ENCODE assay signal across 9 mouse cellular contexts in the genomic region with DNA sequence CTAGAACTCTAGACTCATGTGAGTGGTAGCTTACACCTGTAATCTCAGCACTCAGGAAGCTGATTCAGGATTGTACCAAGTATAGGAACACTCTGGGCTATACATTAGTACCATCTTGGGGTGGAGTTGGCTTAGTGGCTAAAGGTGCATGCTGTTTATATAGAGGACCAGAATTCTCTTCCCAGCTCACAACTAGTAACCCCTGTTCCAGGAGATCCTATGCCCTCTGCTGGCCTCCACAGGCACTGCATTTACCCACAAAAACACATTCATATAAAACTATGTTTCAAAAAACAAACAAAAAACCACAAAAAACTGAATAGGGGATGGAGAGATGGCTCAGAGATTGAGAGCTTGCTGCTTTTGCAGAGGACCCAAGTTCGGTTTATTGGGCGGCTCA. TPM values are rescaled to one million over a fixed set of nuclear protein-coding genes. Genes with fewer than 3 reads are reported as not detected.
DNase-seq lines count a peak whose midpoint lies in the region; ATAC-seq and TF ChIP-seq lines count a peak whose summit lies in the region.
"Had no signal": no experiment of that assay in that cellular context is flagged by ENCODE, and none has a peak within 500 bp of the region (broad histone marks: within the 10 kb centered on the region; RNA-seq: fewer than 3 reads in every experiment).

No protein-coding gene starts in this region.

- 40% methylated on average over 2 of the region's 2 CpGs for WGBS in intestine, postnatal 0 days
- WGBS in intestine, embryonic 16.5 days = 50% methylated on average over 2 of the region's 2 CpGs
- WGBS in kidney, postnatal 0 days = 24% methylated on average over 2 of the region's 2 CpGs

- peak; percentile 75 for TF ChIP-seq CTCF in intestine, postnatal 0 days (IDR thresholded peaks at IDR 0.05; ENCODE audit: low read depth)
- TF ChIP-seq CTCF in kidney, postnatal 0 days (IDR thresholded peaks at IDR 0.05; ENCODE audit: low read depth) = peak; percentile 78

- H3K4me1 ChIP-seq in intestine, postnatal 0 days (replicated peaks; ENCODE audit: control insufficient read depth, insufficient read depth, low read length) = no peaks in the 10 kb centered on the region
- H3K4me1 ChIP-seq in intestine, embryonic 16.5 days (ENCODE audit: control insufficient read depth, insufficient read depth, low read length) = no peaks in the 10 kb centered on the region
- no peaks in the 10 kb centered on the region for H3K4me1 ChIP-seq in kidney, postnatal 0 days (replicated peaks; ENCODE audit: insufficient read depth, low read length)

- peak; percentile 65 to 70 for DNase-seq in B cell, adult 2 months
- peak; percentile 78 for DNase-seq in NIH3T3 (ENCODE audit: low read depth)
- DNase-seq in embryo, embryonic 11 days = peak; percentile 42
- DNase-seq in kidney, postnatal 0 days (ENCODE audit: low spot score) = peak; percentile 58
- DNase-seq in natural killer cell, adult 2 months (ENCODE audit: low spot score in 2 of 2) = peak; percentile 3 to 39
- DNase-seq in urinary bladder, postnatal 4 days (ENCODE audit: low spot score in 2 of 2) = no peak

- H3K27ac ChIP-seq in intestine, postnatal 0 days (ENCODE audit: low read depth, low read length) = no peak overlapping the region
- no peak overlapping the region for H3K27ac ChIP-seq in intestine, embryonic 16.5 days (ENCODE audit: low read length)
- H3K27ac ChIP-seq in kidney, postnatal 0 days = no peak overlapping the region

- no peak overlapping the region for H3K4me2 ChIP-seq in intestine, postnatal 0 days (replicated peaks; ENCODE audit: low read depth)
- H3K4me2 ChIP-seq in intestine, embryonic 16.5 days (ENCODE audit: low read depth, low read length) = no peak overlapping the region
- H3K4me2 ChIP-seq in kidney, postnatal 0 days (ENCODE audit: low read length) = no peak overlapping the region
- H3K4me2 ChIP-seq: embryonic facial prominence, embryonic 13.5 days had no signal

- H3K4me3 ChIP-seq in intestine, postnatal 0 days (ENCODE audit: low read depth, low read length) = no peak overlapping the region
- no peak overlapping the region for H3K4me3 ChIP-seq in intestine, embryonic 16.5 days (ENCODE audit: low read length)
- H3K4me3 ChIP-seq in kidney, postnatal 0 days (replicated peaks; ENCODE audit: low read depth, low read length) = no peak overlapping the region
- H3K4me3 ChIP-seq: embryonic facial prominence, embryonic 13.5 days had no signal

- H3K9me3 ChIP-seq in intestine, postnatal 0 days (ENCODE audit: control insufficient read depth) = no peaks in the 10 kb centered on the region
- no peaks in the 10 kb centered on the region for H3K9me3 ChIP-seq in intestine, embryonic 16.5 days (ENCODE audit: control insufficient read depth, low read length)
- H3K9me3 ChIP-seq in kidney, postnatal 0 days (replicated peaks; ENCODE audit: low read length) = no peaks in the 10 kb centered on the region
- H3K9me3 ChIP-seq: embryonic facial prominence, embryonic 13.5 days had no signal

- H3K27me3 ChIP-seq in intestine, postnatal 0 days (replicated peaks; ENCODE audit: control insufficient read depth, insufficient read depth, low read length) = no peaks in the 10 kb centered on the region
- no peaks in the 10 kb centered on the region for H3K27me3 ChIP-seq in intestine, embryonic 16.5 days (replicated peaks; ENCODE audit: control insufficient read depth, insufficient read depth, low read length)
- H3K27me3 ChIP-seq in kidney, postnatal 0 days (ENCODE audit: insufficient read depth, low read length) = no peaks in the 10 kb centered on the region
- H3K27me3 ChIP-seq: embryonic facial prominence, embryonic 13.5 days had no signal

- H3K36me3 ChIP-seq in intestine, postnatal 0 days (ENCODE audit: control insufficient read depth, insufficient read depth) = peaks cover 21% of the 10 kb centered on the region
- H3K36me3 ChIP-seq in intestine, embryonic 16.5 days (ENCODE audit: control insufficient read depth, insufficient read depth, low read length) = peaks cover 11% of the 10 kb centered on the region
- H3K36me3 ChIP-seq in kidney, postnatal 0 days (ENCODE audit: insufficient read depth, low read length) = peaks cover 28% of the 10 kb centered on the region

- no peak; the same call in 1 of the 2 replicates for ATAC-seq in intestine, postnatal 0 days
- no peak for ATAC-seq in intestine, embryonic 16.5 days
- ATAC-seq in kidney, postnatal 0 days (replicated peaks; ENCODE audit: low FRiP score, low read depth) = 0 out of 2 replicates have a peak, but pooled peaks have one; percentile 26

- no peak overlapping the region for H3K9ac ChIP-seq in intestine, postnatal 0 days (ENCODE audit: low read depth, low read length)
- H3K9ac ChIP-seq in intestine, embryonic 16.5 days (ENCODE audit: low read depth, low read length) = no peak overlapping the region
- H3K9ac ChIP-seq in kidney, postnatal 0 days (ENCODE audit: low read depth, low read length) = no peak overlapping the region
- H3K9ac ChIP-seq: embryonic facial prominence, embryonic 13.5 days had no signal

RNA-seq across cellular contexts. Expression of a gene that starts 15.8 kb away (rescaled TPM):
- 0.22 and 0.27 TPM in 2 replicates for polyA plus RNA-seq in intestine, postnatal 0 days (2015; fragmentation: Nextera tagmentation; extraction: Ambion mirVana)
- polyA plus RNA-seq in intestine, embryonic 16.5 days (2015; fragmentation: Nextera tagmentation; extraction: Ambion mirVana) = 0.13 and 0.27 TPM in 2 replicates
- 0.33 TPM in 2 replicates for polyA plus RNA-seq in kidney, postnatal 0 days (2015; fragmentation: Nextera tagmentation; extraction: Ambion mirVana)

RNA-seq across cellular contexts. Expression of a gene that starts 40.8 kb away (rescaled TPM):
- 124 and 132 TPM in 2 replicates for polyA plus RNA-seq in intestine, postnatal 0 days (2015; fragmentation: Nextera tagmentation; extraction: Ambion mirVana)
- polyA plus RNA-seq in intestine, embryonic 16.5 days (2015; fragmentation: Nextera tagmentation; extraction: Ambion mirVana) = 52.4 and 62.8 TPM in 2 replicates
- polyA plus RNA-seq in kidney, postnatal 0 days (2015; fragmentation: Nextera tagmentation; extraction: Ambion mirVana) = 74.2 and 81.9 TPM in 2 replicates

Comparison
In these comparisons a context has a peak if more than half of its experiments do, and no peak if none do; other contexts are left out.
1. DNase-seq: peak in B cell, adult 2 months (2 of 2), NIH3T3 (single experiment), embryo, embryonic 11 days (single experiment), kidney, postnatal 0 days (single experiment) and natural killer cell, adult 2 months (2 of 2); none in urinary bladder, postnatal 4 days (0 of 2).